Mouse (Mus musculus): ENCODE measurements around the gene Rab3d. TPM values are rescaled to one million over a fixed set of nuclear protein-coding genes. Genes with fewer than 3 reads are reported as not detected.
"Not testable (repeated sequence)": the region's sequence is repeated elsewhere in the genome, so short reads cannot be mapped to it uniquely, and the experiment has no call there.

The Rab3d gene
- polyA plus RNA-seq, 1 experiment from 2014 or later, result 21.0 TPM

DNA sequence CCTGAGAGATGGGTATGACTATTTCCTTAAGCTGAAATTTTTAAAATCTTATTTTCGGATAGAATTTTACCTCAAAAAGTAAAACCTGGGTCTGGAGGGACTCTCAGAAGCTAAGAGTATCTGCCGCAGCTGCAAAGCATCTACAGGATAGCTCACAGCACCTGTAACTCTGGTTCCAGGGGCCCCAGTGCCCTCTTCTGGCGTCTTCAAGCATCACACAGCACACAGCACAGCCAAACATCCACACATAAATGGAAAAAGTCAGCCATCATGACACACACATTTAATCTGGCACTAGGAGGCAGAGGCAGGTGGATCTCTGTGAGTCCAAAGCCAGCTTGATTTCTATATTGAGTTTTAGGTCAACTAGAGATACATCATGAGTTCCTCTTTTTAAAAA is 41.4 kb downstream of the Rab3d start:
- H3K4me3 ChIP-seq, result no peak overlapping the region
- no peaks in the 10 kb centered on the region for H3K9me3 ChIP-seq (replicated peaks)
- no peak for ATAC-seq
- H3K4me2 ChIP-seq, result no peak overlapping the region
- no peaks in the 10 kb centered on the region for H3K36me3 ChIP-seq (ENCODE audit: poor library complexity, severe bottlenecking)
- WGBS, result 60% methylated on average over 3 of the region's 3 CpGs
- H3K27me3 ChIP-seq, result no peaks in the 10 kb centered on the region
- no peak overlapping the region for H3K9ac ChIP-seq
- no peak overlapping the region for H3K27ac ChIP-seq
- H3K4me1 ChIP-seq, result no peaks in the 10 kb centered on the region

DNA sequence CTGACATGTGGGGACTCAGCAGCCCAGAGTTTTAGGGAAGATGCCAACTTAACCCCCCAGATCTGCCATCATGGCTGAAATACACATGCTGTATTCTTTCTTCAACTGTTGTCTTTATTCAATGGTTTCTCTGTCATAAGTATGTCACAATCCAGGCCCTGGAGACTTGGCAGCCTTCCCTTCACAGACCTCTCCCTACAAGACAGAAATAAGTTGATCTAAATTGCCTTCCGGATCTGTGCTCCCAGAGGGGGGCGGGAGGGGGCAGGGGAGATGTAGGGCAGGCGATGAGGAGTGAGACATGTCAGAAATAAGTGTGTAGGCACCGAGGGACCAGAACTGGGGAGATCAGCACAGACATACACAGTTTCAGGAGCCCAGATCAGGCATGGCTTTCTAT is 45.8 kb downstream of the Rab3d start:
- WGBS, result 66% methylated on average over 4 of the region's 4 CpGs
- Histone ChIP-seq H3K4me3 (no peak overlapping the region), H3K9ac (no peak overlapping the region), H3K9me3 (replicated peaks) (no peaks in the 10 kb centered on the region), H3K27ac (no peak overlapping the region), H3K4me1 (no peaks in the 10 kb centered on the region), H3K36me3 (ENCODE audit: poor library complexity, severe bottlenecking) (no peaks in the 10 kb centered on the region), H3K4me2 (no peak overlapping the region), H3K27me3 (no peaks in the 10 kb centered on the region)
- ATAC-seq, result no peak

DNA sequence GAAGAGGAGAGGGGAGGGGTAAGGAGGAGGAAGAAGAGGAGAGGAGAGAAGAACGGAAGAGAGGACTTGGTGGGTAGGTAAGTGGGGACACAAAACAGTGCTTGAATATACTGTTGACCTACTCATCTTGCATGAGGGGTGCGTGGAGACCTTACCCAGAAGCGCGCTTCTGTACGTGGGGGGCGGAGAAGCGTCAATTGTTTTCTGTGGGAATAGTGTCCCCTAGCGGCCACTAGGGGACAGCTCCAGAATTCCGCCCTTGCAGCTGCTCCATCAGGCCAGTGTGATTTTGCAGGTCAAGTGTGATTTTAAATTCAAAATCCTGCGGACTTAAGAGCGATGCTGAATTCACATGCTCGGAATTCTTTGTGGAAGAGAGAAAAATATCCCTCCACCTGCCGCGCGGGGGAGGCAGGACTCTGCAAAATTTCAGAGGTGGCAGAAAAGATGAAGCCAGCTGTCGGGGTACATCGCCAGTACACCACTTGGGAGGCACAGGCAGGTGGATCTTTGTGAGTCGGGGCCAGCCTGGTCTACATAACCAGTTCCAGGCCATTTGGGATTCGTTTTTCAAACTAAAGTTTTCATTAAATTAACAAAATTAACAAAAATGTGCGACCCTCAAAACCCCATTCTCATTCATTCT is 47.0 kb downstream of the Rab3d start:
- Histone ChIP-seq H3K27me3 (no peaks in the 10 kb centered on the region), H3K36me3 (ENCODE audit: poor library complexity, severe bottlenecking) (no peaks in the 10 kb centered on the region), H3K4me1 (no peaks in the 10 kb centered on the region), H3K4me3 (no peak overlapping the region), H3K9ac (no peak overlapping the region), H3K4me2 (peak overlapping the region; percentile 40), H3K9me3 (replicated peaks) (no peaks in the 10 kb centered on the region), H3K27ac (no peak overlapping the region)
- 15% methylated on average over 20 of the region's 20 CpGs for WGBS
- peak; percentile 43; the same call in 1 of the 2 replicates for ATAC-seq

DNA sequence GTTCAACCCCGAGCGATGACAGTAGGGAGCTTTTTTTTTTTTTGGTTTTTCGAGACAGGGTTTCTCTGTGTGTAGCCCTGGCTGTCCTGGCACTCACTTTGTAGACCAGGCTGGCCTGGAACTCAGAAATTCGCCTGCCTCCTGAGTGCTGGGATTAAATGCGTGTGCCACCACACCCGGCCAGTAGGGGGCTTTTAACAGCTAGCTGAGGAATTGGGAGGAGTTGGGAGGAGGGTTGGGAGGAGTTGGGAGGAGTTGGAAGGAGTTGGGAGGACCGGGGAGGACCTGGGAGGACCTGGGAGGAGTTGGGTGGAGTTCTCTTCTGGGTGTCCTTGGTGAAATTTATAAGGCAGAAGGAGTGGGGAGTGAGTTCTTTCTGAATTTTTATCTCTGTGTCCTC is 48.7 kb downstream of the Rab3d start:
- not testable (repeated sequence) for H3K9ac ChIP-seq; H3K4me1 ChIP-seq; H3K27me3 ChIP-seq; H3K4me3 ChIP-seq; H3K4me2 ChIP-seq; ATAC-seq; H3K36me3 ChIP-seq (ENCODE audit: poor library complexity, severe bottlenecking); H3K27ac ChIP-seq; H3K9me3 ChIP-seq (replicated peaks)
- WGBS, result 54% methylated on average over 7 of the region's 7 CpGs

DNA sequence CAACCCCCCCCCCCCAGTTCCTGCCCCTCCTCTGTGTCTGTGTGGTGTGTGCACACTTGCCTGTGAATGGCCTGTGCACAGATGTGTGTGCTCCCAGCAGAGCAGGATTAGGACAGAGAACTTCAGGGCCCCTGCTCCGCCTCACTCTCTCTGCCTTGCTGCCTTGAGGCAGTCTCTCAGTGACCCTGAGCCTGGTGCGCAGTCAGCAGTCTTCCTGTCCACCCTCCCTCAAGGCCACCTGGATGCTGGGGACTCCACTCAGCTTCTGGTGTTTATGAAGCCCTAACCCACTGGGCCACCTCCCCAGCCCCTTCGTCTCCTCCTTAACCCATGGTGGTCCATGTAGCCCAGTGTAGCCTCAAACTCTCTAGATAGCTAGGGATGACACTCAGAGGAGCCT is 50.3 kb downstream of the Rab3d start:
- Histone ChIP-seq H3K27me3 (no peaks in the 10 kb centered on the region), H3K4me2 (no peak overlapping the region), H3K4me1 (no peaks in the 10 kb centered on the region), H3K4me3 (no peak overlapping the region), H3K36me3 (ENCODE audit: poor library complexity, severe bottlenecking) (no peaks in the 10 kb centered on the region), H3K9me3 (replicated peaks) (no peaks in the 10 kb centered on the region), H3K27ac (no peak overlapping the region), H3K9ac (no peak overlapping the region)
- 91% methylated on average over 3 of the region's 3 CpGs for WGBS
- no peak for ATAC-seq

DNA sequence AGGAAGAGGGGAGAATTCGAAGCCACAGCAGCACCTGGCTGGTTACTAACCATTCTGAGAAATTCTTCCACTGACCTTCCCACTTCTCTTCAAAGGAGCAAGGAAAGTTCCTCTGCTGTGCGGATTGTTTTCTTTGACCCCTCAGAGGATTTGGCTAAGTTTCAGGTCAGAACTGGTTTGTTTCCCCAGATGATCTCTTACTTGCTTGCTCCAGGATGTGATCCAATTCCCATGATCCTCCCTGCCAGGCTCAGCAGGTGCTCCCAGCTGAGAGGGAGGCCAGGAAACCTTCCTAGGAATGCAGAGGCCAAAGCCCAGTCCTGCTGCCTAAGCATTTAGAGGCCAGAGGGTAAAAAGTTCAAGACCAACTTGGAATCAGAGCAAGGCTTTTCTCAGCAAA is 51.4 kb downstream of the Rab3d start:
- Histone ChIP-seq H3K9ac (no peak overlapping the region), H3K9me3 (replicated peaks) (no peaks in the 10 kb centered on the region), H3K4me1 (no peaks in the 10 kb centered on the region), H3K4me2 (no peak overlapping the region), H3K36me3 (ENCODE audit: poor library complexity, severe bottlenecking) (no peaks in the 10 kb centered on the region), H3K4me3 (no peak overlapping the region), H3K27ac (peak overlapping the region; percentile 7; the same call in 1 of the 2 replicates), H3K27me3 (no peaks in the 10 kb centered on the region)
- ATAC-seq, result no peak
- WGBS, result 68% methylated on average over 2 of the region's 2 CpGs

DNA sequence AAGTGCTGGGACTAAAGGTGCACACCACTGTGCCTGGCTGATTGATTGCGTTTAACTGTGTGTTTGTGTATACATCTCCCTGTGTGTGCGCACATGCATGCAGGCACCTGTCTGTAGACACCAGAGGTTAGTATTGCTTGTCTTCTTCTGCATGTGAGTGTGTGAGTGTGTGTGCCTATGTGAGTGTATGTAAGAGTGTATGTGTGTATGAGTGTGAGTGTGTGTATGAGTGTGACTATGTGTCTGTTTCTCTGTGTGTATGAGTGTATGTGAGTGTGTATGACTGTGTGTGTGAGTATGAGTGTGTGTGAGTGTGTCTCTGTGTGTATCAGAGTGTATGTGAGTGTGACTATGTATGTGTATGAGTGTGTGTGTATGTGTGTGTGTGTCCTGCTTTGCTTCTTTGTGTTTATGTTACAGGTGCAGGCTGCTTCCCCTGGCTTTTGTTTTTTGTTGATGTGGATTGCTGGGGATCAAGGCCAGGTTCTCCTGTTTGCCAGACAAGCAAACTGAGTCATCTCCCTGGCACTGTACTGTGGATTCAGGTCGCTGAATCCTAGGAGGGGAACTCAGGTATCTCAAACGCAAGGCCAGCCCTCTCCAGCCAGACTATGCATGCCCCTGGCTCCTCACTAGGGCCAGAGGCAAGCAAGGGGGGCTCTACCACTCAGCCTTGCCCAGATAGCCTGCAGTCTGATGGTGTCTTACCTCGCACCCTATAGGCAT is 52.2 kb downstream of the Rab3d start:
- no peaks in the 10 kb centered on the region for H3K36me3 ChIP-seq (ENCODE audit: poor library complexity, severe bottlenecking)
- 68% methylated on average over 5 of the region's 5 CpGs for WGBS
- H3K27me3 ChIP-seq, result no peaks in the 10 kb centered on the region
- H3K4me1 ChIP-seq, result no peaks in the 10 kb centered on the region
- no peak overlapping the region for H3K4me3 ChIP-seq
- no peak for ATAC-seq
- H3K9ac ChIP-seq, result no peak overlapping the region
- H3K27ac ChIP-seq, result peak overlapping the region; percentile 7; the same call in 1 of the 2 replicates
- no peak overlapping the region for H3K4me2 ChIP-seq
- no peaks in the 10 kb centered on the region for H3K9me3 ChIP-seq (replicated peaks)

DNA sequence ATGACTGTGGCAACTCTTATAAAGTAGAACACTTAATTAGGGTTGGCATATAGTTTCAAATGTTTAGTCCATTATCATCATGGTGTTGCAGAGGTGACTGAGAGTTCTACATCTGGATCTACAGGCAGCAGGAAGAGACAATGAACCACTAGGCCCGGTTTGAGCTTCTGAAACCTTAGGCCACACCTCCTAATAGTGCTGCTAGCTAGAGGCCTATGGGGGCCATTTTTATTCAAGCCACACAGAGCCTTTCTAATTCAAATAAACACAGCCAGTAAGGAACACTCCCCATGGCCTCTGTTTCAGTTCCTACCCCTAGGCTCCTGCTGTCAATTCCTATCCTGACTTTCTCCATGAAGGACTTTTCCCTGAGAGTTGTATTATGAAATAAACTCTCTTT is 55.8 kb downstream of the Rab3d start:
- WGBS, result 70% methylated on average over 1 of the region's 1 CpGs
- ATAC-seq, result no peak
- Histone ChIP-seq H3K4me3 (no peak overlapping the region), H3K9me3 (replicated peaks) (no peaks in the 10 kb centered on the region), H3K4me2 (no peak overlapping the region), H3K9ac (no peak overlapping the region), H3K36me3 (ENCODE audit: poor library complexity, severe bottlenecking) (no peaks in the 10 kb centered on the region), H3K27ac (no peak overlapping the region), H3K4me1 (no peaks in the 10 kb centered on the region), H3K27me3 (no peaks in the 10 kb centered on the region)

DNA sequence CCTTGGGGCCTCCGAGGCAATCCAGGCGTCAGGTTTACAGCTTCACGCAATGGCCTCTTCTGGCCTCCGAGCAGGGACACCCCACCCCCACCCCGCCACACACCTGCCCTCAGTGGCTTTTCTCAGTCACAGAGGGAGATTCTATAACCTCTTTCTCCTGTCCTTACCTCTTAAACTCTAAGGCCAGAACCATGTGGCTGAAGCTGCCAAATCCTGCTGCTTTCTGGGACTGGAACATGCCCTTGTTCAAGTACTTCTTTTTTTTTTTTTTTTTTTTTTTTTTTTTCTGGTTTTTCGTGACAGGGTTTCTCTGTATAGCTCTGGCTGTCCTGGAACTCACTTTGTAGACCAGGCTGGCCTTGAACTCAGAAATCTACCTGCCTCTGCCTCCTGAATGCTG is 57.6 kb downstream of the Rab3d start:
- H3K9ac ChIP-seq; H3K4me1 ChIP-seq; H3K27ac ChIP-seq; H3K4me3 ChIP-seq; ATAC-seq; H3K27me3 ChIP-seq; H3K9me3 ChIP-seq (replicated peaks); H3K4me2 ChIP-seq; H3K36me3 ChIP-seq (ENCODE audit: poor library complexity, severe bottlenecking): not testable (repeated sequence)
- WGBS, result 67% methylated on average over 6 of the region's 6 CpGs

DNA sequence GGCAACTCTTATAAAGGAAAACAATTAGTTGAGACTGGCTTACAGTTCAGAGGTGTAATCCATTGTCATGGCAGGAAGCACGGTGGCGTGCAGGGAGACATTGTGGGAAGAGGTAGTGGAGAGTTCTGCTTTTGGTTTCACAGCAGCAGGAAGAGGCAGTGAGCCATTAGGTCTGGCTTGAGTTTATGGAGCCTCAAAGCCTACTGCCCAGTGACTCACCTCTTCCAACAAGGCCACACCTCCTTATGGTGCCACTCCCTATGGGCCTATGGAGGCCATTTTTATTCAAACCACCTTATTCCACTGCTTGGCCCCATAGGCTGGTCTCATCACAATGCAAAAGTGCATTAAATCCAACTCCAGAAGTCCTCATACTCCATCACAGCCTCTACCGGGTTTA is 58.4 kb downstream of the Rab3d start:
- no peaks in the 10 kb centered on the region for H3K9me3 ChIP-seq (replicated peaks)
- WGBS, result 97% methylated on average over 3 of the region's 3 CpGs
- no peak overlapping the region for H3K27ac ChIP-seq
- no peaks in the 10 kb centered on the region for H3K36me3 ChIP-seq (ENCODE audit: poor library complexity, severe bottlenecking)
- no peak overlapping the region for H3K4me2 ChIP-seq
- H3K9ac ChIP-seq, result no peak overlapping the region
- H3K27me3 ChIP-seq, result no peaks in the 10 kb centered on the region
- no peak overlapping the region for H3K4me3 ChIP-seq
- no peak for ATAC-seq
- H3K4me1 ChIP-seq, result no peaks in the 10 kb centered on the region

DNA sequence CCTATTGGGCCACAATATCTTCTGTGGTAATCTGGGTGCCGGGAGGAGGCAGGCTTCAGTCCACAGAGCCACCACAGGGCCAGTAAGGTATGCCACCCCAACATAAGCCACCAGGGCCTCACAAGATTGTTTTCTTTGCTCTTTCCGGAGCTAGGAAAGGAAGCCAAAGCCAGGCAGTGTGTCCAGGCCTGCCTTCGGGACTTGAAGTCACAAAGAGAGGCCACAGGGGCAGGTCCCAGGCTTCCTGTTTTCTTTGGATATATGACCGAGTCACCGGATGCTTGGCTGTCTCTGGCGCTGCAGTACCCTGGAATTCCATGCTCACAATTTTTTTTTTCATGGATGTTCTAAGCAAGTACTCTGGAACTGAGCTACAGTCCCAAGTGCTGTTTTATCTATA is 59.9 kb downstream of the Rab3d start:
- Histone ChIP-seq H3K9ac (no peak overlapping the region), H3K27ac (no peak overlapping the region), H3K27me3 (no peaks in the 10 kb centered on the region), H3K4me2 (no peak overlapping the region), H3K36me3 (ENCODE audit: poor library complexity, severe bottlenecking) (no peaks in the 10 kb centered on the region), H3K4me3 (no peak overlapping the region), H3K4me1 (no peaks in the 10 kb centered on the region), H3K9me3 (replicated peaks) (no peaks in the 10 kb centered on the region)
- WGBS, result 82% methylated on average over 6 of the region's 6 CpGs
- no peak for ATAC-seq

DNA sequence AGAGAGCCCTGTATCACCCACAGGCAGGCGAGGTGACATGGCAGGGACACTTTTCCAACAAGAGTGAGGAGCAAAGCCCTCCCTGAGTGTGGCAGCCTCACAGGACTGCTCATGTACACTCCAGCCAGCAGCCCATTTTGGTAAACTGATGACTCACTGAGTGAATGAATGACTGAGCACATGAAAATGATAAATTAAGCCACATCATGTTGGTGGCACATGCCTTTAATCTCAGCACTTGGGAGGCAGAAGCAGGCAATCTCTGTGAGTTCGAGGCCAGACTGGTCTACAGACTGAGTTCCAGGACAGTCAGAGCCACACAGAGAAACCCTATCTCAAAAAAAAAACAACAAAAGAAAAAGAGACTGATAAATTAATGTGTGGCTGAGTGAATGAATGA is 60.5 kb downstream of the Rab3d start:
- no peak overlapping the region for H3K27ac ChIP-seq
- H3K4me1 ChIP-seq, result no peaks in the 10 kb centered on the region
- no peak overlapping the region for H3K9ac ChIP-seq
- H3K4me2 ChIP-seq, result no peak overlapping the region
- H3K36me3 ChIP-seq (ENCODE audit: poor library complexity, severe bottlenecking), result no peaks in the 10 kb centered on the region
- 84% methylated on average over 2 of the region's 2 CpGs for WGBS
- ATAC-seq, result no peak
- H3K9me3 ChIP-seq (replicated peaks), result no peaks in the 10 kb centered on the region
- no peak overlapping the region for H3K4me3 ChIP-seq
- H3K27me3 ChIP-seq, result no peaks in the 10 kb centered on the region

All from forebrain, embryonic 13.5 days (tissue).